Mouse (Mus musculus): ENCODE data around the gene Greb1. TPM values are rescaled to one million over a fixed set of nuclear protein-coding genes. Genes with fewer than 3 reads are reported as not detected.

Greb1 gene
- total RNA-seq, 1 experiment = 3.2 TPM

DNA sequence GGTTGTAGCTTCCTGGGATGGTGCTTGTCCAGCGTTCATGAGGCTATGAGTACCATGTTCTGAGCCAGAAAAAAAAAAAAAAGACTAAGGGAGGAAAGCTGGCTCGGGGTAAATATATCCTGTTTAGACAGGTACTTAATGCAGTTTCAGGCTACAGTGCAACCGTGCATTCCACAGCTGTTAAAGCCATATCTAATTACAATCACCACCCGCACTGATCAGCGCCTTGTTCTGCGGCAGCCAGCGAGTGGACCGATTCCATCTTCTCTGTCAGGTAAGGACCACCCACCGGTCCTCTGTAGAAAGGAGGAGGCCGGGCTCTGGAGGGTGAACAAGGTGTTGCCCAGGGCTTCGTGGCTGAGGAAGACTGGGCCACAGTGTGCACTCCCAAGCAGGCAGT, 34.0 kb upstream of the Greb1 start:
- in situ Hi-C loops (cut with MboI; ENCODE audit: low sequenced_read_pairs in 2 of 2, unreplicated experiment in 2 of 2) = loop anchor here in 1 of 2 experiments (5.0 kb wide), 1 partner anchor 38 kb away; no protein-coding TSS in a partner anchor
- no peak overlapping the region for H3K9ac ChIP-seq (ENCODE audit: insufficient read depth, low read depth, low read length, poor library complexity, severe bottlenecking)
- H3K9me3 ChIP-seq (ENCODE audit: control insufficient read depth, insufficient read depth, low read depth, low read length) = no peaks in the 10 kb centered on the region
- no peak overlapping the region for H3K4me3 ChIP-seq (ENCODE audit: insufficient read depth in 1 of 2, low read depth in 1 of 2, low read length in 2 of 2, poor library complexity in 1 of 2, severe bottlenecking in 1 of 2)
- DNase-seq (ENCODE audit: low read depth, low spot score) = no peak
- no peak overlapping the region for H3K27ac ChIP-seq (ENCODE audit: insufficient read depth, low read depth, low read length, poor library complexity, severe bottlenecking)
- no peaks in the 10 kb centered on the region; a peak in 1 of 4 replicates for H3K4me1 ChIP-seq (ENCODE audit: control insufficient read depth in 2 of 2, insufficient read depth in 2 of 2, low read length in 2 of 2, poor library complexity in 1 of 2)
- no peaks in the 10 kb centered on the region for H3K36me3 ChIP-seq (ENCODE audit: control insufficient read depth, insufficient read depth, low read length, poor library complexity, severe bottlenecking)
- TF ChIP-seq HCFC1 (IDR thresholded peaks at IDR 0.05; ENCODE audit: borderline replicate concordance, insufficient read depth, low read length) = no peak

DNA sequence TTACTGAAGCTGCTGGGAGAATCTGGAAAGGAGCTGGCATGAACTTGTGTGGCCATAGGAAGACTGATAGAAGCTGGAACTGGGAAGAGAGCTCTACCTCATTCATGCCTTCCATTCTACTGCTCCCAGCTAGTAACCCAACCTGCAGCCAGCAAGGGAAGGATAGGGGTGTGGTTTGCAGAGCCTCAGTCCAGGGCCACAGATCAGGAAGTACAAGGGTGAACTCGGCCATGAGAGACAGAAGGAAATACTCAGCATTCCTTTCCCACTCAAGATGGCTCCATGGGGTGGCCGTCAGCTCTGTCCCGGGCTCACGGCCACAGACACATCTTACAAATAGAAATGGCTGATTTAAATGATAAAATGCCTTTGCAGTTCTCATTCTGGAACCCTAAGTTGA, 30.4 kb upstream of the Greb1 start:
- no peak overlapping the region for H3K4me3 ChIP-seq (ENCODE audit: insufficient read depth in 1 of 2, low read depth in 1 of 2, low read length in 2 of 2, poor library complexity in 1 of 2, severe bottlenecking in 1 of 2)
- H3K9me3 ChIP-seq (ENCODE audit: control insufficient read depth, insufficient read depth, low read depth, low read length) = no peaks in the 10 kb centered on the region
- H3K27ac ChIP-seq (ENCODE audit: insufficient read depth, low read depth, low read length, poor library complexity, severe bottlenecking) = no peak overlapping the region
- no peaks in the 10 kb centered on the region for H3K4me1 ChIP-seq (ENCODE audit: control insufficient read depth in 2 of 2, insufficient read depth in 2 of 2, low read length in 2 of 2, poor library complexity in 1 of 2)
- no peak overlapping the region for H3K9ac ChIP-seq (ENCODE audit: insufficient read depth, low read depth, low read length, poor library complexity, severe bottlenecking)
- no peak for DNase-seq (ENCODE audit: low read depth, low spot score)
- no peaks in the 10 kb centered on the region; the same call in 1 of the 2 replicates for H3K36me3 ChIP-seq (ENCODE audit: control insufficient read depth, insufficient read depth, low read length, poor library complexity, severe bottlenecking)
- in situ Hi-C loops (cut with MboI; ENCODE audit: low sequenced_read_pairs in 2 of 2, unreplicated experiment in 2 of 2) = no loop called here
- TF ChIP-seq MAFK (IDR thresholded peaks at IDR 0.05; ENCODE audit: insufficient read depth, low read depth, low read length) (no peak), HCFC1 (IDR thresholded peaks at IDR 0.05; ENCODE audit: borderline replicate concordance, insufficient read depth, low read length) (no peak), ZNF384 (IDR thresholded peaks at IDR 0.05; ENCODE audit: low read depth, low read length) (no peak), CHD2 (IDR thresholded peaks at IDR 0.05; ENCODE audit: low read depth, low read length) (no peak), ZC3H11A (IDR thresholded peaks at IDR 0.05; ENCODE audit: borderline replicate concordance, low read depth, low read length) (no peak)

DNA sequence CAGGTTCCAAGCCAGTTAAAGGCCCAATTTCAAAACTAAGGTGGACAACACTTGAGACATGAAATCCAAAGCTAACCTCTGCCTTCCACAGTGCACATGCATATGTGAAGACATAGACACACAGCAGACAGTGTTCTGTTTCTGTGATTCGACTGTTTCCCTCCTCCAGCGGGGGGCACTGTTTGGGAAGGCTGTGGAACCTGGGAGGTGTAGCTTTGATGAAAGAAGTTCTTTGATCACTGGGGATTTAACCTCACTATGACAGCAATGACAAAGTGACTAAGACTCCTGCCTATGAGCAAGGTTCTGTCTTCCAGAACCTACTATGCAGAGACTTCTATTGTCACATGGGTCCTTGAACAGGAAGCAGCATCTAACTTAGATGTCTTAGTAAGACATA, 29.1 kb upstream of the Greb1 start:
- H3K9ac ChIP-seq (ENCODE audit: insufficient read depth, low read depth, low read length, poor library complexity, severe bottlenecking) = no peak overlapping the region
- H3K4me1 ChIP-seq (ENCODE audit: control insufficient read depth in 2 of 2, insufficient read depth in 2 of 2, low read length in 2 of 2, poor library complexity in 1 of 2) = no peaks in the 10 kb centered on the region
- peaks cover 5% of the 10 kb centered on the region for H3K36me3 ChIP-seq (ENCODE audit: control insufficient read depth, insufficient read depth, low read length, poor library complexity, severe bottlenecking)
- no peak for TF ChIP-seq MAFK (IDR thresholded peaks at IDR 0.05; ENCODE audit: insufficient read depth, low read depth, low read length)
- no peak for TF ChIP-seq ZC3H11A (IDR thresholded peaks at IDR 0.05; ENCODE audit: borderline replicate concordance, low read depth, low read length)
- no peak for TF ChIP-seq HCFC1 (IDR thresholded peaks at IDR 0.05; ENCODE audit: borderline replicate concordance, insufficient read depth, low read length)
- TF ChIP-seq CHD2 (IDR thresholded peaks at IDR 0.05; ENCODE audit: low read depth, low read length) = no peak
- no peak for DNase-seq (ENCODE audit: low read depth, low spot score)
- no peaks in the 10 kb centered on the region for H3K9me3 ChIP-seq (ENCODE audit: control insufficient read depth, insufficient read depth, low read depth, low read length)
- H3K27ac ChIP-seq (ENCODE audit: insufficient read depth, low read depth, low read length, poor library complexity, severe bottlenecking) = no peak overlapping the region
- H3K4me3 ChIP-seq (ENCODE audit: insufficient read depth in 1 of 2, low read depth in 1 of 2, low read length in 2 of 2, poor library complexity in 1 of 2, severe bottlenecking in 1 of 2) = no peak overlapping the region
- in situ Hi-C loops (cut with MboI; ENCODE audit: low sequenced_read_pairs in 2 of 2, unreplicated experiment in 2 of 2) = no loop called here

DNA sequence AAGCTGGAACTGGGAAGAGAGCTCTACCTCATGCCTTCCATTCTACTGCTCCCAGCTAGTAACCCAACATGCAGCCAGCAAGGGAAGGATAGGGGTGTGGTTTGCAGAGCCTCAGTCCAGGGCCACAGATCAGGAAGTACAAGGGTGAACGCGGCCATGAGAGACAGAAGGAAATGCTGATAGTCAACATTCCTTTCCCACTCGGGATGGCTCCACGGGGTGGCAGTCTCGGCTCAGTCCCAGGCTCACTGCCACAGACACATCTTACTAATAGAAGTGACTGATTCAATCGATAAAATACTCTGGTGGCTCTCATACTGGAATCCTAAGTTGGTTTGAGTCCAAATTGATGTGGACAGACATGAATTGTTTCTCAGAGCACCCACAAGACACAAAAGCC, 27.8 kb upstream of the Greb1 start:
- no peak for DNase-seq (ENCODE audit: low read depth, low spot score)
- Histone ChIP-seq H3K4me1 (ENCODE audit: control insufficient read depth in 2 of 2, insufficient read depth in 2 of 2, low read length in 2 of 2, poor library complexity in 1 of 2) (no peaks in the 10 kb centered on the region), H3K36me3 (ENCODE audit: control insufficient read depth, insufficient read depth, low read length, poor library complexity, severe bottlenecking) (peaks cover 6% of the 10 kb centered on the region), H3K4me3 (ENCODE audit: insufficient read depth in 1 of 2, low read depth in 1 of 2, low read length in 2 of 2, poor library complexity in 1 of 2, severe bottlenecking in 1 of 2) (no peak overlapping the region), H3K27ac (ENCODE audit: insufficient read depth, low read depth, low read length, poor library complexity, severe bottlenecking) (no peak overlapping the region), H3K9ac (ENCODE audit: insufficient read depth, low read depth, low read length, poor library complexity, severe bottlenecking) (no peak overlapping the region), H3K9me3 (ENCODE audit: control insufficient read depth, insufficient read depth, low read depth, low read length) (no peaks in the 10 kb centered on the region)
- in situ Hi-C loops (cut with MboI; ENCODE audit: low sequenced_read_pairs in 2 of 2, unreplicated experiment in 2 of 2) = no loop called here
- no peak for TF ChIP-seq HCFC1 (IDR thresholded peaks at IDR 0.05; ENCODE audit: borderline replicate concordance, insufficient read depth, low read length)
- TF ChIP-seq CHD2 (IDR thresholded peaks at IDR 0.05; ENCODE audit: low read depth, low read length) = no peak
- no peak for TF ChIP-seq MAFK (IDR thresholded peaks at IDR 0.05; ENCODE audit: insufficient read depth, low read depth, low read length)
- TF ChIP-seq ZNF384 (IDR thresholded peaks at IDR 0.05; ENCODE audit: low read depth, low read length) = no peak
- no peak for TF ChIP-seq ZC3H11A (IDR thresholded peaks at IDR 0.05; ENCODE audit: borderline replicate concordance, low read depth, low read length)

DNA sequence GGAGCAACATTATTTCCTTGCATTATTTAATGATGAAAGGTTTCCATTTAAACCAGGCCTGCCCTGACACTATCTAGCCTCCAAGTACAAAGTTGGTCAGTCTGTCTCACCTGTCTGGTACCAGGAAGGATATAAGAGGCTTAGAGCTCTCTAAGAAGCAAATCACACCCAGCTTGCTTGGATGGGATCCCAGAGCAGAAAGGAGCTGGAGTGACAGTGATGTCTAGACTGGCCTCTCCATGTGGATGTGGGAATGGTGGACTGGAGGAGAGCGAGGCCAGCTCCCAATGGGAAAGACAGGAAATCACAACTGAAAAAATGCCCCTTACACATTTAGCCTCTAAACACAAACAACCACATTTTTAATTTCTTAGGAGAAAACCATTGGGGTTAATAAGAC, 23.0 kb upstream of the Greb1 start:
- no peaks in the 10 kb centered on the region for H3K9me3 ChIP-seq (ENCODE audit: control insufficient read depth, insufficient read depth, low read depth, low read length)
- H3K4me3 ChIP-seq (ENCODE audit: insufficient read depth in 1 of 2, low read depth in 1 of 2, low read length in 2 of 2, poor library complexity in 1 of 2, severe bottlenecking in 1 of 2) = no peak overlapping the region
- H3K9ac ChIP-seq (ENCODE audit: insufficient read depth, low read depth, low read length, poor library complexity, severe bottlenecking) = no peak overlapping the region
- no peaks in the 10 kb centered on the region for H3K4me1 ChIP-seq (ENCODE audit: control insufficient read depth in 2 of 2, insufficient read depth in 2 of 2, low read length in 2 of 2, poor library complexity in 1 of 2)
- H3K27ac ChIP-seq (ENCODE audit: insufficient read depth, low read depth, low read length, poor library complexity, severe bottlenecking) = no peak overlapping the region
- TF ChIP-seq ZNF384 (IDR thresholded peaks at IDR 0.05; ENCODE audit: low read depth, low read length) = no peak
- TF ChIP-seq CHD2 (IDR thresholded peaks at IDR 0.05; ENCODE audit: low read depth, low read length) = no peak
- TF ChIP-seq MAFK (IDR thresholded peaks at IDR 0.05; ENCODE audit: insufficient read depth, low read depth, low read length) = no peak
- no peak for TF ChIP-seq ZC3H11A (IDR thresholded peaks at IDR 0.05; ENCODE audit: borderline replicate concordance, low read depth, low read length)
- TF ChIP-seq HCFC1 (IDR thresholded peaks at IDR 0.05; ENCODE audit: borderline replicate concordance, insufficient read depth, low read length) = no peak
- peaks cover 27% of the 10 kb centered on the region for H3K36me3 ChIP-seq (ENCODE audit: control insufficient read depth, insufficient read depth, low read length, poor library complexity, severe bottlenecking)
- DNase-seq (ENCODE audit: low read depth, low spot score) = no peak
- in situ Hi-C loops (cut with MboI; ENCODE audit: low sequenced_read_pairs in 2 of 2, unreplicated experiment in 2 of 2) = no loop called here
